Mouse (Mus musculus): ENCODE measurements around the gene Decr2.

- TF ChIP-seq JUN (IDR thresholded peaks at IDR 0.05; ENCODE audit: insufficient read depth, low read depth, low read length): no peak
- no peak for TF ChIP-seq ZNF384 (IDR thresholded peaks at IDR 0.05; ENCODE audit: low read depth, low read length)
- TF ChIP-seq CTCF (conservative IDR thresholded peaks at IDR 0.05 in 1 of 2, IDR thresholded peaks at IDR 0.05 in 1 of 2; ENCODE audit: low read depth in 2 of 2, low read length in 2 of 2): no peak
- no peak for TF ChIP-seq PAX5 (IDR thresholded peaks at IDR 0.05; ENCODE audit: low read length)
- TF ChIP-seq SIN3A (IDR thresholded peaks at IDR 0.05; ENCODE audit: low read length): no peak
- TF ChIP-seq JUND (conservative IDR thresholded peaks at IDR 0.05; ENCODE audit: low read depth, low read length): no peak
- TF ChIP-seq TCF12 (IDR thresholded peaks at IDR 0.05; ENCODE audit: low read depth, low read length): no peak
- no peak for TF ChIP-seq USF1 (IDR thresholded peaks at IDR 0.05; ENCODE audit: low read depth, low read length)
Observed at GRCm38 (mm10) chr17:26080867-26081266, 9.3 kb downstream of the Decr2 start.

Measured in CH12.LX (cell line).